Mouse (Mus musculus) spleen, adult 2 months (tissue): ENCODE results near the gene Cd68. TPM values are rescaled to one million over a fixed set of nuclear protein-coding genes. Genes with fewer than 3 reads are reported as not detected.

Experiments
- DNase-seq, 2 experiments: peaks; one replicate each; pipeline versions ENCODE4 v3.0.0 to v3.0.0-alpha.2; 2012 to 2021; ENCODE audit warnings: low spot score in 2 of 2, low read depth in 1 of 2
- H3K27ac ChIP-seq: fragments of 200-500 bp; 2 replicates; pipeline ENCODE4 v1.5.1; 2012; ENCODE audit warnings: low read length, inconsistent platforms; ENCODE audit not compliant: insufficient read depth
- H3K27me3 ChIP-seq: fragments of 200-500 bp; 2 replicates; pipeline ENCODE4 v1.6.1; 2012; ENCODE audit warnings: mild to moderate bottlenecking, moderate library complexity, low read length, inconsistent platforms; ENCODE audit not compliant: control insufficient read depth, insufficient read depth
- H3K36me3 ChIP-seq: fragments of 200-500 bp; 2 replicates; pipeline ENCODE4 v1.6.1; 2012; ENCODE audit warnings: mild to moderate bottlenecking, low read length, inconsistent platforms; ENCODE audit not compliant: control insufficient read depth, insufficient read depth
- H3K4me1 ChIP-seq: fragments of 200-500 bp; 2 replicates; pipeline ENCODE4 v1.6.1; 2011; ENCODE audit warnings: inconsistent platforms; ENCODE audit not compliant: control insufficient read depth, insufficient read depth, insufficient read length
- H3K4me3 ChIP-seq: fragments of 200-500 bp; 2 replicates; pipeline ENCODE4 v1.5.1; 2011; ENCODE audit warnings: mild to moderate bottlenecking, inconsistent platforms; ENCODE audit not compliant: insufficient read depth, insufficient read length; ENCODE audit errors: extremely low read depth
- CTCF ChIP-seq: fragments of 200-500 bp; IDR thresholded peaks from 2 replicates; pipeline ENCODE4 v1.5.1; 2011; ENCODE audit warnings: mild to moderate bottlenecking, inconsistent platforms; ENCODE audit not compliant: insufficient read depth, insufficient read length, insufficient replicate concordance; ENCODE audit errors: extremely low read depth
- POLR2A ChIP-seq: fragments of 200-500 bp; IDR thresholded peaks from 2 replicates; pipeline ENCODE4 v1.6.1; 2011; ENCODE audit warnings: low read depth, low read length, inconsistent platforms
- WGBS: fragments of 180-500 bp; shearing (Covaris S2); methylation state at CpG from one replicate; pipeline ENCODE4 v1.1.7; 2018; 5-methylcytosine and 5-hydroxymethylcytosine counted together
- polyA plus RNA-seq: library from polyadenylated mRNA; depleted of rRNA; stranded (reverse); fragments of >200 nt; gene quantifications from 2 replicates; pipeline ENCODE4 v1.2.3, GENCODE M21; 2012

Cd68 gene
- polyA plus RNA-seq, 1 experiment = 114 TPM

GRCm38 (mm10) chr11:69709554-69710446 is 43.8 kb upstream of the Cd68 start:
- WGBS = 68% methylated on average over 11 of the region's 11 CpGs
- no peak overlapping the region for H3K27ac ChIP-seq

GRCm38 (mm10) chr11:69708614-69709265 is 42.8 kb upstream of the Cd68 start:
- Histone ChIP-seq H3K36me3 (no peaks in the 10 kb centered on the region), H3K4me3 (no peak overlapping the region), H3K4me1 (no peaks in the 10 kb centered on the region), H3K27me3 (no peaks in the 10 kb centered on the region), H3K27ac (no peak overlapping the region)
- TF ChIP-seq POLR2A (no peak), CTCF (no peak)
- no peak for DNase-seq
- 81% methylated on average over 3 of the region's 3 CpGs for WGBS

More at GRCm38 (mm10) chr11:69709554-69710446, 43.8 kb upstream of the Cd68 start:
- no peaks in the 10 kb centered on the region for H3K4me1 ChIP-seq
- TF ChIP-seq POLR2A (no peak), CTCF (no peak)
- no peaks in the 10 kb centered on the region for H3K36me3 ChIP-seq
- DNase-seq = no peak
- no peaks in the 10 kb centered on the region for H3K27me3 ChIP-seq
- H3K4me3 ChIP-seq = no peak overlapping the region

GRCm38 (mm10) chr11:69707873-69708381 is 42.0 kb upstream of the Cd68 start:
- 91% methylated on average over 4 of the region's 4 CpGs for WGBS

GRCm38 (mm10) chr11:69707480-69707847 is 41.5 kb upstream of the Cd68 start:
- 95% methylated on average over 4 of the region's 4 CpGs for WGBS
- H3K4me1 ChIP-seq = no peaks in the 10 kb centered on the region
- TF ChIP-seq POLR2A (no peak), CTCF (no peak)
- H3K36me3 ChIP-seq = no peaks in the 10 kb centered on the region
- no peak overlapping the region for H3K4me3 ChIP-seq
- H3K27me3 ChIP-seq = no peaks in the 10 kb centered on the region
- H3K27ac ChIP-seq = no peak overlapping the region
- DNase-seq = no peak

More at GRCm38 (mm10) chr11:69707873-69708381, 42.0 kb upstream of the Cd68 start:
- Histone ChIP-seq H3K27me3 (no peaks in the 10 kb centered on the region), H3K4me3 (no peak overlapping the region), H3K27ac (no peak overlapping the region), H3K4me1 (no peaks in the 10 kb centered on the region), H3K36me3 (no peaks in the 10 kb centered on the region)
- DNase-seq = no peak
- TF ChIP-seq CTCF (no peak), POLR2A (no peak)

GRCm38 (mm10) chr11:69706775-69707479 is 41.0 kb upstream of the Cd68 start:
- no peak overlapping the region for H3K4me3 ChIP-seq
- 0 out of 2 replicates have a peak overlapping the region, but pooled peaks have one; percentile 12 for H3K27ac ChIP-seq
- no peaks in the 10 kb centered on the region for H3K27me3 ChIP-seq
- no peaks in the 10 kb centered on the region for H3K4me1 ChIP-seq
- TF ChIP-seq POLR2A (no peak), CTCF (no peak)
- no peaks in the 10 kb centered on the region for H3K36me3 ChIP-seq
- 79% methylated on average over 6 of the region's 6 CpGs for WGBS
- no peak for DNase-seq

GRCm38 (mm10) chr11:69704613-69705010 is 38.7 kb upstream of the Cd68 start:
- no peak for DNase-seq
- no peaks in the 10 kb centered on the region for H3K36me3 ChIP-seq
- H3K4me3 ChIP-seq = no peak overlapping the region
- TF ChIP-seq CTCF (no peak), POLR2A (no peak)
- H3K27ac ChIP-seq = no peak overlapping the region
- WGBS = 32% methylated on average over 2 of the region's 2 CpGs
- H3K4me1 ChIP-seq = no peaks in the 10 kb centered on the region
- H3K27me3 ChIP-seq = no peaks in the 10 kb centered on the region
